Mouse (Mus musculus) bone marrow macrophage, adult 2 months (primary cell): ENCODE data around the gene Hist1h2ah. TPM values are rescaled to one million over a fixed set of nuclear protein-coding genes. Genes with fewer than 3 reads are reported as not detected.
"Not testable (repeated sequence)": the region's sequence is repeated elsewhere in the genome, so short reads cannot be mapped to it uniquely, and the experiment has no call there.

Experiments
- H3K27ac ChIP-seq: 2 replicates; pipeline ENCODE4 v1.5.1; 2012; ENCODE audit warnings: low read depth, low read length; ENCODE audit not compliant: insufficient read depth
- H3K4me1 ChIP-seq: 2 replicates; pipeline ENCODE4 v1.6.1; 2012; ENCODE audit warnings: low read length; ENCODE audit not compliant: control insufficient read depth, insufficient read depth
- H3K4me3 ChIP-seq: 2 replicates; pipeline ENCODE4 v1.5.1; 2012; ENCODE audit warnings: mild to moderate bottlenecking, low read length, moderate library complexity; ENCODE audit not compliant: insufficient read depth
- CTCF ChIP-seq: IDR thresholded peaks from 2 replicates; pipeline ENCODE4 v1.5.1; 2012; ENCODE audit warnings: low read depth, mild to moderate bottlenecking, low read length, moderate library complexity
- POLR2A ChIP-seq: IDR thresholded peaks from 2 replicates; pipeline ENCODE4 v1.6.1; 2012; ENCODE audit warnings: mild to moderate bottlenecking, low read depth, low read length, borderline replicate concordance
- polyA plus RNA-seq: library from polyadenylated mRNA; stranded (reverse); fragments of >200 nt; gene quantifications from 2 replicates; pipeline ENCODE4 v1.2.4, GENCODE M21; 2012; ENCODE audit not compliant: missing spikeins, insufficient read depth, insufficient read length

The Hist1h2ah gene
- polyA plus RNA-seq, 1 experiment, result not detected

DNA sequence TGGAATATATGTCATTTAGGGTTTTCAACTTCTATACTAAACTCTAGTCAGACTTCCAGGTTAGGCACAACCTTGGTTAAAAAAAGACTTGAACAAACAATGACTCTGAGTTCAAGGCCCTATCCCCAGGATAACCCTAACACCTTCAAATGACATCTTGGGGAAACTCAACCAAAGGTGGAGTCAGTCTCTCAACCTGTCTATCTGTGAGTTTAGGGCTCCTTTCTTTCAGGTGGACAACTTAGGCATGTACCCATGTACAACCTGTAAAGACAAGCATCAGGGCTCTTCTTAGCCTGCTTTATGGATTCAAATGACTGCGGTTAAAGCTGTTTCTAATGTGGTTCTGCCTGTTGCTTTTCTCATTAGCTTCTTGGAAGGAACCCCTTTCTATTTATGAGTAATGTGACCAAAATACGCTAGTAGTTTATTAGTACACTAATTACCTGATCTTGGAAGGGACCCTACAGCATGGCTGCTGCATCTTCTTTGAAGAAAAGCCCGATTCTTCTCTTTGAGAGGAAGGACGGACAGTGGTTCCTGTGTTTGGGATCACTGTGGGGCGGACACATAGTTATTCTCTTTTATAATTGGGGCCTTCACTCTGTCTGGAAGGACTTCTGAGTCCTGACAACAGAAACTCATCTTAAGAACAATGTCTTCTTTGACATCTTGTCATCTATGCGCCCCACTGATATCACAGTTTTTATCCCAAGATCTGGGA lies 9.2 kb upstream of the Hist1h2ah start:
- no peak for TF ChIP-seq POLR2A
- TF ChIP-seq CTCF, result no peak
- Histone ChIP-seq H3K27ac (no peak overlapping the region), H3K4me3 (no peak overlapping the region), H3K4me1 (peaks cover 11% of the 10 kb centered on the region)

DNA sequence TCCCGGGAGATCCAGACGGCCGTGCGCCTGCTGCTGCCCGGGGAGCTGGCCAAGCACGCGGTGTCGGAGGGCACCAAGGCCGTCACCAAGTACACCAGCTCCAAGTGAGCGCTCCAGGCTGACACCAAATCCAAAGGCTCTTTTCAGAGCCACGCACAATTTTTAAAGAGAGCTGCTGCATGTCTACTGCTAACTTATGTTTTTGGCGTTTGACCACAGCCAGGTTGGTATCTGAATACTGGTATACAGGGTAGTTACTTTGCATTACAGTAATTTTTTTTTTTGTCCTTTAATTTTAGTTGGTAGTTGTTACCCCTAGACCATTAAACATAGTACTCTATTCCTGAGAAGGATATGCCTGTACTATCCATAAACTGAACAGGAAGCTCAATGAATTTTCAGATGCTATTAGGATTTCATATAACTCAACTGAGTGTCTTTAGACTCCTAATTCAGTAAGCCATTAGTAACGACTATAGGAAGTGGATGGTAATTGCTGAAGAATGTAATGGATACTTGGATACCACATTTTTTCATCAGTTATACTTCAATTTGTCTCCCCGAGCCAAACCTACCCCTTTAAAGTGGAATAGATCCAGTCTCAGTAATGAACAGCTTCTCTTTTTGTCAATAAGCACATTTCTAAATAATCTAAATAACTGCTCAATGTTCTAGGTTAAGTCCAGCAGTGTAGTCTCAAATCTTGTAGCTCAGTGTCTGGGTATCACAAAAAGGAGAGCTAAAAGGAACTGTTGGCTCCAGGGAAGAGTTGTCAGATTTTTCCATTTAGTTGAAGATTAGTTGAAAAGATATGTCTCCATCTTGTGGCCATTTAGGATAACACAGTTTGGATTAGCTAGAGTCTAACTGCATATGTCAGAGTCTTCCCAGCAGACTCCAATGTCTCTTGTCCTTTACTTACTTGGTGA lies 8.4 kb upstream of the Hist1h2ah start:
- TF ChIP-seq CTCF (no peak), POLR2A (no peak)
- Histone ChIP-seq H3K4me1 (peaks cover 9% of the 10 kb centered on the region), H3K27ac (peak overlapping the region; percentile 53), H3K4me3 (peak overlapping the region; percentile 52)

DNA sequence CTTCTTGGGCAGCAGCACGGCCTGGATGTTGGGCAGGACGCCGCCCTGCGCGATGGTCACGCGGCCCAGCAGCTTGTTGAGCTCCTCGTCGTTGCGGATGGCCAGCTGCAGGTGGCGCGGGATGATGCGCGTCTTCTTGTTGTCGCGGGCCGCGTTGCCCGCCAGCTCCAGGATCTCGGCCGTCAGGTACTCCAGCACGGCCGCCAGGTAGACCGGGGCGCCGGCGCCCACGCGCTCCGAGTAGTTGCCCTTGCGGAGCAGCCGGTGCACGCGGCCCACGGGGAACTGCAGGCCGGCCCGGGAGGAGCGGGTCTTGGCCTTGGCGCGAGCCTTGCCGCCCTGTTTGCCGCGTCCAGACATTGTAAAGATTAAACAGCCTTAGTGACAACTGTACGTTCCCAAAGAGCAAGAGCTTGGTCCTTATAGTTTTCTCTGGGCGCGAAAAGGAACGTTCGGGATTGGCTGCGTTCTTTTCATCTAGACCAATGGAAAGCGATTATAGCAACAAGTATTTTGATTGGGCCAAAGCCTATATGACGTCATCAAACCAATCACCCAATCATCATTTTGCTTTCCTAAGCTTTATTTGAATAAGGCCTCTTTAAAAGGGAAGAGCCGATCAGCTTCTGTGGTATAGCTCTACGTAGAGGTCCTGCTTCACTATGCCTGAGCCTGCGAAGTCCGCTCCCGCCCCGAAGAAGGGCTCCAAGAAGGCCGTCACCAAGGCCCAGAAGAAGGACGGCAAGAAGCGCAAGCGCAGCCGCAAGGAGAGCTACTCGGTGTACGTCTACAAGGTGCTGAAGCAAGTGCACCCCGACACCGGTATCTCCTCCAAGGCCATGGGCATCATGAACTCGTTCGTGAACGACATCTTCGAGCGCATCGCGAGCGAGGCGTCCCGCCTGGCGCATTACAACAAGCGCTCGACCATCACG lies 7.5 kb upstream of the Hist1h2ah start, which contains the start of the genes Hist1h2ag and Hist1h2bj:
Gene Hist1h2ag, minus strand, starts transcription at position 377 of the 935 bp plus-strand sequence.
Gene Hist1h2bj, plus strand, starts transcription at position 647 of the 935 bp plus-strand sequence.
- Histone ChIP-seq H3K4me3 (peak within 1 kb of the TSS; percentile 66), H3K27ac (peak within 1 kb of the TSS; percentile 96)
- H3K4me1 ChIP-seq, result not testable (repeated sequence)
- 0 out of 2 replicates have a peak, but pooled peaks have one; percentile 64 for TF ChIP-seq POLR2A

DNA sequence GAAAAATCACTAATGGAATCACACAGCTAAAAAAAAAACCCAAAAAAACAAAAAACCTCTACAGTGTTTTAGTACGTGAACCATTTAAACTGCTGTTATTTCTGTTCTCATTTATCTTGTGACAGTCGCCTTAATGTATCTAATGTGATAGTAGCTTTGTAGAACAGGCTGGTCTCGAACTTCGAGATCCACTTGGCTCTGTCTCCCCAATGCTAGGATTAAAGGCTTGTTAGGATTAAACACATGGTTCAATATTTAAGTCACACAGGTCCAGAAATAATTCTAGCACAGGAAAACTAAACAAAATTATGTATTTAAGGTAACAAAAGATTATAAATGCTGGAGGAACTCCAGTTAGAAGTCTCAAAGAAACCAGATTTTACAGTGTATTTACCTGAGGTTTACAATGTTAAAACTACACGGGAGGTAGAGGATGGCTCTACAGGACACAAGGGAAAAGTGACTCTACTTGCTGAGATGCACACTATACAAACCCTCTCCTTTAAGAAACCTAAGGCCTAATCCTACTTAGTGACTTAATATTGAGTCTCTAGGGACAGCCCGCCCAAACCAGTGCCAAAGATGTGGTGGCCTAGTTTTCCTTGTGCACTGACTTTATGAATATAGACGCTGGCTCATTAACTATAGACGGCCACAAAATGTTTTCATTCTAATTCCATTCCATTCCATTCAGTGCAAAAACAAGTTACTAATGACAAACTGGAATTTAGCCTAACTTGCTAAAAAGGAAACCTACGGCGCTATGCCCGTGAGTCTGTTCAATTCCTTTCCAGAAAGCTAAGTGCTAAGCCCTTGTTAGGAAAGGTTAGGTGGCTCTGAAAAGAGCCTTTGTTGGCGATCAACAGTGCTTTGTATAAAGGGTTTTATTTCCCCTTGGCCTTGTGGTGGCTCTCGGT lies 6.5 kb upstream of the Hist1h2ah start:
- peaks cover 9% of the 10 kb centered on the region for H3K4me1 ChIP-seq
- TF ChIP-seq CTCF (no peak), POLR2A (no peak)
- H3K4me3 ChIP-seq, result peak overlapping the region; percentile 66
- H3K27ac ChIP-seq, result peak overlapping the region; percentile 96

DNA sequence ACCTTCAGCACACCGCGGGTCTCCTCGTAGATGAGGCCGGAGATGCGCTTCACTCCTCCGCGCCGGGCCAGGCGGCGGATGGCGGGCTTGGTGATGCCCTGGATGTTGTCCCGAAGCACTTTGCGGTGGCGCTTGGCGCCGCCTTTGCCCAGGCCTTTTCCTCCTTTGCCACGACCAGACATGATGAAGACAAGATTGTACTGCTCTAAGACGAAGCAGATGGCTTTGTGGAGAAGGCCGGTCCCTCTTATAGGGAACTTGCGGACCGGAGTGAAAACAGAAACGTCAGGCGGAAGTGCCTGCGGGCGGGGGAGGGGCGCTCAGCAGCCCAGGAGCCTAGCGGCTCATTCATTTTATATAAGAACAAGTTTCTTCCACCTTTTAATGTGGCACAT lies 5.8 kb upstream of the Hist1h2ah start, which contains the start of gene Hist1h4i:
Gene Hist1h4i, minus strand, starts transcription at position 221 of the 395 bp plus-strand sequence.
- H3K4me3 ChIP-seq, result peak within 1 kb of the TSS; percentile 66
- peaks cover 13% of the 10 kb centered on the region for H3K4me1 ChIP-seq
- H3K27ac ChIP-seq, result peak within 1 kb of the TSS; percentile 96
- peak; percentile 16; the same call in 1 of the 2 replicates for TF ChIP-seq POLR2A

GRCm38 (mm10) chr13:22040464-22041141 lies 5.2 kb upstream of the Hist1h2ah start:
- H3K4me1 ChIP-seq, result peaks cover 13% of the 10 kb centered on the region
- TF ChIP-seq POLR2A (no peak), CTCF (no peak)

GRCm38 (mm10) chr13:22039951-22040463 lies 4.6 kb upstream of the Hist1h2ah start:
- Histone ChIP-seq H3K27ac (peak overlapping the region; percentile 55), H3K4me1 (peaks cover 13% of the 10 kb centered on the region), H3K4me3 (peak overlapping the region; percentile 51)
- TF ChIP-seq CTCF (no peak), POLR2A (no peak)

More at GRCm38 (mm10) chr13:22040464-22041141, 5.2 kb upstream of the Hist1h2ah start:
- Histone ChIP-seq H3K27ac (peak overlapping the region; percentile 55), H3K4me3 (peak overlapping the region; percentile 51)

DNA sequence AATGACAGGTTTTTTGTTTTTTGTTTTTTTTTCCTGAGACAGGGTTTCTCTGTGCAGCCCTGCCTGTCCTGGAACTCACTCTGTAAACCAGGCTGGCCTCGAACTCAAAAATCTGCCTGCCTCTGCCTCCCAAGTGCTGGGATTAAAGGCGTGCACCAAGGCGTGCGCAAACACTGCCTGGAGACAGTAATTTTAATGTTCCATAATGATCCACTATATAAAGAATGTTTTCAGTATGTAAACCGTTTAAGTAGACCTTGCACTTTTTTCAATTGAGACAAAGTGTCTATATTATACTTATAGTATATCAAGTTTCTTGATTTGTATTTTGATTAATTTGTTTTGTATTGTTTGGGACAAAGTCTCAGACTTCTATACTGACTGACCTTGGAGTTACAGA lies 4.0 kb upstream of the Hist1h2ah start:
- TF ChIP-seq CTCF, result no peak
- TF ChIP-seq POLR2A, result no peak
- Histone ChIP-seq H3K4me3 (no peak overlapping the region), H3K4me1 (peaks cover 10% of the 10 kb centered on the region; the same call in 1 of the 2 replicates), H3K27ac (peak overlapping the region; percentile 55; the same call in 1 of the 2 replicates)
